Mouse (Mus musculus) brain, embryonic 14.5 days (tissue): ENCODE results near the gene Elf1. TPM values are rescaled to one million over a fixed set of nuclear protein-coding genes. Genes with fewer than 3 reads are reported as not detected.

ENCODE experiments used
- DNase-seq: peaks from one replicate; pipeline ENCODE4 v3.0.0-alpha.2; 2011; ENCODE audit warnings: low read depth
- CTCF ChIP-seq: fragments of 200-500 bp; IDR thresholded peaks from 2 replicates; pipeline ENCODE4 v1.5.1; 2012; ENCODE audit warnings: inconsistent platforms, mild to moderate bottlenecking, moderate library complexity, borderline replicate concordance; ENCODE audit not compliant: insufficient read depth, insufficient read length; ENCODE audit errors: extremely low read depth
- POLR2A ChIP-seq: fragments of 200-500 bp; IDR thresholded peaks from 2 replicates; pipeline ENCODE4 v1.6.1; 2012; ENCODE audit warnings: mild to moderate bottlenecking, inconsistent platforms, borderline replicate concordance; ENCODE audit not compliant: poor library complexity, insufficient read depth, insufficient read length, severe bottlenecking; ENCODE audit errors: extremely low read depth
- polyA plus RNA-seq: library from polyadenylated mRNA; depleted of rRNA; stranded (reverse); fragments of >200 nt; gene quantifications from 2 replicates; pipeline ENCODE4 v1.2.3, GENCODE M21; 2012

Gene Elf1
- polyA plus RNA-seq, 1 experiment: 6.1 TPM

DNA sequence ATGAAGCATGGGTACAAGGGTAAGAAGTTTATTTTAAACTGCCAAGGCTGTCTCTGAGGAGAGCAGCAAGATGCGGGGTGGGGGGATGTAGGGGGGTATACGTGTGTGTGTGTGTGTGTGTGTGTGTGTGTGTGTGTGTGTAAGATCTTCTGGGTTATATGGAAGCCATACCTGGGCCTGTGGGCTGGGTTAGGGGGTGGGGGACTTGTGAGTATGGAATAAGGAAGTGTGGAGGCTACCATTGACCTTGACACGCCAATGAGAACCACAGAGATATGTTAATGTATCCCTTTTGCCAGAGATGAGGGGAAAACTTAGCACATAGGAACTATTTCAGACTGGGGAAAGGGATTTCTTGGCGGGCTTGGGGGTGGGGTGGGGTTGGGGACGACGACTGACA, 108.4 kb downstream of the Elf1 start:
- TF ChIP-seq CTCF (no peak), POLR2A (no peak)
- DNase-seq: no peak

DNA sequence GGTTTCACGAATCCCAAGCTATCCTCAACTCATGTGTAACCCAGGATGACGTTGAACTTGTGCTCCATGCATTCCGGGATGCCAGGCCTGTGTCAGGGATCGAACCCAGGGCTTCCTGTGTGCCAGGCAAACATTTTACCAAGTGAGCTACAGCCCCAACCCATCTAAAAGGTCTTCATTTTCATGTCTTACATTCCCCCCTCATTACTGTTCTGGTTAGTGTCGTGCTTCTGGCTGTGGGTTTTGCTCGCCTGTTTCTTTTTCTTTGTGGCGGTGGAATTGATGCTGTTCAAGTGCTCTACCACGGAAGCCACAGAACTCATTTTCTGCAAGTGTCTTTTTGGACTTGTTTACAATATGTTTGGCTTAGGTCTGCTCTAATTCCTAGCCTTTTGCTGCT, 109.9 kb downstream of the Elf1 start:
- TF ChIP-seq CTCF: no peak
- no peak for TF ChIP-seq POLR2A

DNA sequence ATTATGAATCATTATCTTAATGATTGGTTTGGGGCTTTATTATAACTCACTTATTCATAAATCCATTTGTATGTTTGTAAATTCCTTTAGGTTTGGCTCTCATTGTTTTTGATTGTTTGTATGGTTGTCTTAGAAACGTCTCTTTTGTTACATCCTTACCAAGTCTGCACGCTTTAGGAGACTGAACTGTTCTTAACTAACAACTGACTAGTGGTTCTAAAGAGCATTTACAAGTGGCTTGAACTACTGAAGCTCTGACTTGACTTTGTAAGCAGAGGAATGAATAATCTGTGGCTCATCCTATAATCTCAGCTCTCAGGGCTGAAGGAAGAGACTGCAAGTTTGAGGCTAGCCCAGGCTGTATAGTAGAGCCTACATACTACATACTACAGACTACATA, 110.6 kb downstream of the Elf1 start:
- no peak for TF ChIP-seq CTCF
- no peak for TF ChIP-seq POLR2A
- no peak for DNase-seq

More for the DNA sequence above, 109.9 kb downstream of the Elf1 start:
- DNase-seq: no peak

DNA sequence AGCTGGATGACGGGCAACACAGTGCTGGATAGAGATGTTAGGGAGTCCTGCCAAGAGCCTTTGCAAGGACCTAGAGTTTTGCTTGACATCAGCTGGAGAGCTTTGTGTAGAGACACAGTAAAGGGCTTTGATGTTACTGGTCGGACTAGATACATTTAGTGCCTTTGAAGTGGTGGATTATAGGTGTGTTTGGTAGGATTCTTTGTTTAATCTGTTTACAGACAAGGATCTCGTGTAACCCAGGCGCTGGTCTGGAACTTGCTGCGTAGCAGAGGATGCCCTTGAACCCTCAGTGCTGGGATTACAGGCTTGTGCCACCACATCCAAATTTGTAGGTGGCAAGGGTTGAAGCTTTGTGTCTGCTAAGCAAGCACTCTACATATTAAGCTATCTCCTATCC, 113.1 kb downstream of the Elf1 start:
- DNase-seq: no peak
- TF ChIP-seq CTCF (no peak), POLR2A (no peak)

DNA sequence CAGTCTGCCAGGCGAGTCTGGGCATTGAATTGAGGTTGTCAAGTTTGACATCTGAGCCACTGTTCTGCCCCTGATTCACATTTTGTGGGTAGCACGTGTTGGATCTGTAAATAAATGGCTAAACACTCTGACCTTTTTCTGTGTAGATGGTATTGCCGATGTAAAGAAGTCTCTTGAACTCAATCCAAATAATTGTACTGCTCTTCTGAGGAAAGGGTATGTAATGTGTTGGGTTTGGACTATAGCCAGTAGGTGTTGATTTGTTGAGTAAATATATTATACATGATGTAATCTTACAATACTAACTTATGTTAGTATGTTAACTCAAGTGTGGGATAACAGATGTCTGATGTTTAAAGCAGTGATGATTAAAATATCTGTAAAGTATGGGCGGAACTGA, 115.6 kb downstream of the Elf1 start:
- no peak for DNase-seq
- TF ChIP-seq CTCF (no peak), POLR2A (no peak)

DNA sequence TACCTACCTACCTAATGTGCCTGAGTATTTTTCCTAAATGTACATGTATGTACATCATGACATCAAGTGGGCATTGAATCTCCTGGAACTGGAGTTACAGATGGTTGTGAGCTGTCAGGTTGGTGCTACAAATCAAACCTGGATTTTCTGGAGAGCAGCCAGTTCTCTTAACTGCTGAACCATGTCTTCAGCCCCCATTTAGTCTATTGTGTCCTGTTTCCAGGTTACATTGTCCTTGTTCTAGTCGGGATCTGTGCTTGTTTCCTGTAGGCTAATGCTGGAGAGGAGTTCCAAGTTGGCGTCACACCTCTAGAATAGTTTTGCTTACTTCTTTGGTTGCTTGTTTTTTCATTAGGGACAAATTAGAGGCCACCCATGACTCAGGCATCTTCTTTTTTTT, 124.9 kb downstream of the Elf1 start:
- DNase-seq: no peak
- TF ChIP-seq CTCF: no peak
- TF ChIP-seq POLR2A: no peak

DNA sequence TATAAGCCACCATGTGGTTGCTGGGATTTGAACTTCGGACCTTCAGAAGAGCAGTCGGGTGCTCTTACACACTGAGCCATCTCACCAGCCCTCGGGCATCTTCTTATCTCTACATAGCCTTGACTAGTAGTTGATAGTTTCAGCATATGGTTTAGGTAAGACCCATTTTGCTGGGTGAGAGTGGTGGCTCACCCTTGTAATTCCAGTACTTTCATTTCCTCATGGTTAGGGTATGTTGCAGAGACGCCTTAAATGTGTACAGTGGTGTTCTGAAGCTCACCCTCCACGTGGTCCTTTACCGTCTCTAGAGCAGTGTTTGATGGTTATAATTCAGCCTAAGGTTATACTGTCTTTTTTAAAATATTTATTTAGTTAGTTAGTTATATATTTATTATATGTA, 125.4 kb downstream of the Elf1 start:
- DNase-seq: no peak
- TF ChIP-seq CTCF (no peak), POLR2A (no peak)

DNA sequence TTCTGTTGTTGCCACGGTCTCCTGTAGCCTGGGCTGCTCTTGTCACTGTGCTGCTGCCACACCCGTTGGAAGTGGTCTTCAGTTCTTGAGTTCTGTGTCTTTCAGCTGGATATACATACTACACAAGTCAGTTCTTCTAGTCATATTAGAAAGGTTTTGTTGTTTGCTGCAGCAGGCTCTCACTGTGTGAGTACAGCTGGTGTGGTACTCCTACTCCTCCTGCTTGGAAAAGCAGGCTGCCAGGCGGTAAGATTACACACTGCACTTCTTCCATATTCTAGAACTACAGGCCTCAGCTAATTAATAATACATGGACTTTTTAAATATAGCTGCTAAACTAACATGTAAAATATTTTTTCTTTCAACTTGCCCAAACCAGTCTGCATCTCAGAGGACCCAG, 125.9 kb downstream of the Elf1 start:
- no peak for TF ChIP-seq POLR2A
- no peak for TF ChIP-seq CTCF
- DNase-seq: no peak

DNA sequence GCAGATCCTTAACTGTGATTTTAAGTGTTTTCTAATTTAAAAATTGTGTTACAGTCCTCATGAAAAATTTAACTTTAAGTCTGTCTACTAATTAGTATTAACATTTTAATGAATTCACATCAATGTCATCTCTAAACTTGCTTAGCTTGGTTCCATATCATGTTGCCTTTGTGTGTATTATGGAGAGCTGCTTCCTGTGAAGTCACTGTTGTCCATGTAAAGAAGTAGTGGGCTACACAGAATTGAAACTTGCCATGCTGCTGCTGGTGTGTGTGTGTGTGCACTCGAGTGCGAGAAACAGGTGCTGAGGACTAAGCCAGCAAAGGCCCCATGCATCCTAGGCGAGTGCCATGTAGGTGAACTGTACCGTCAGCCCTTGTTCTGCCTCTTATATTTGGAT, 126.4 kb downstream of the Elf1 start:
- TF ChIP-seq POLR2A (no peak), CTCF (no peak)
- no peak for DNase-seq

DNA sequence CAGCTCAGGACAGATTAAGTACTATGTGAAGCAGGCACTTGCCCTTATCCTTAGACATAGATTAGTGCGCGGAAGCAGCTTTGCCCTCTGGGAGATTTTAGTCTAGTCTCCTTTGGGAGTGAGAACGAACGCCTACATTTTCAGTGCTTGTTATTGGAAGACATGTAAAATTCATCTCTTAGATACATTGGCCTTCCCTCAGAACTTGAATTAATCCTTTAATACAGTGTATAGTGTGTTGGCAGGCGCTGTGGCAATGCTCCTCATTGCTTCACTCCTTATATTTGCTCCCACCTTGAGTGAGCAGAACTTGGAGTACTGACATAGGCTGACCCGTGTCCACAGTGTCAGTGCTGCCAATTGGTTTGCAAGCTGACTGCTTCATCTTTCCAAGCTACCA, 127.3 kb downstream of the Elf1 start:
- no peak for DNase-seq
- no peak for TF ChIP-seq POLR2A
- no peak for TF ChIP-seq CTCF

DNA sequence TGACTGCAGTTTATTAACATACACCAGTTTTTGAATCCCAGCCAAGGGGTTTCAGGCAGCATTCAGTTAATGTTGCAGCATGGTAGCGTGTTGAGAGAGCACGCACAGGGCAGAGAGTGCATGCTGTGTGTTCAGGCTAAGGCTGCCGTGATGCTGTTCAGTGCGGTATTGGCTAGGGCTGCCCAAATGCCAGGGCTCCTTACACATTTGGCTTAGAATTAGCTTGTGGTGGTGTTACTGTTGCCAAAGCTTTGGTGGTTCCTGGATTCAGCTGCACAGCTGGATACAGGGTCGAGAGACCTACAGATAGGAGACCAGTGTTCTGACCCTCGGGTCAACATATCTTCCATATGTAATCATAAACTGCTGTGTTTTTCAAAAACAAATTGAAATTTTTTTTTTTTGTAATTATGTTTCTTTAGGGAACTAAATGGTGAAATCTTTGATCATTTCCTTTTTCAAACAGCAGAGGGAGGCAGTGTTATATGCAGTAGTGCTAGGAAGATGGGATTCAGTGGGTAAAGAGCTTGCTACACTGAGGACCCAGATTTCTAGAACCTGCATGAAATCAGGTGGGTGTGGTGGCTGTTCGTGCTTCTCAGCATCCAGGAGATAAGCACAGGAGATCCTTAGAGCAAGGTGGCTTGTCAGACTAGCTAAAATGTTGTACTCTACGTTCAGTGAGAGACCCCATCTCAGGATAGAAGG, 136.3 kb downstream of the Elf1 start:
- DNase-seq: peak; percentile 82
- TF ChIP-seq CTCF: peak; percentile 34; the same call in 1 of the 2 replicates
- TF ChIP-seq POLR2A: no peak

DNA sequence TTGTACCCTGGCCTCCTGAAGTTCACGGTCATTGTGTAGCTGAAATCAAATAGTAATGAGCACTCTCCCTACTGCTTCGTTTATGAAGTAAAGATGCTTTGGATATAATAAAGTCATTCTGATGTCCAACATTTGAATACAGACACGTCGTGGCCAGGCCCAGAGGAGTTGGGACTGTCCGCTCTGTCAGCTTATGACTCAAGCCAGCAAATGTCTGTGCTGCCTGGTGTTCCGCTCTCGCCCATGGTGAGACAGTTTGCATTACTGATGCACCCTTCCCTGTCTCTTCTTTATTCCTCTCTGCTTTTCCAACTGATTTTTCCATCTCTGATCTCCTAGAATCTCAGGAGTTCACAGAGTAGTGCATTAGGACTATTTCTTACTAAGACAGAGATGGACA, 138.8 kb downstream of the Elf1 start:
- no peak for DNase-seq
- TF ChIP-seq CTCF: no peak
- TF ChIP-seq POLR2A: no peak
